Comparison of ENCODE assay signal across 18 mouse cellular contexts in the genomic region with DNA sequence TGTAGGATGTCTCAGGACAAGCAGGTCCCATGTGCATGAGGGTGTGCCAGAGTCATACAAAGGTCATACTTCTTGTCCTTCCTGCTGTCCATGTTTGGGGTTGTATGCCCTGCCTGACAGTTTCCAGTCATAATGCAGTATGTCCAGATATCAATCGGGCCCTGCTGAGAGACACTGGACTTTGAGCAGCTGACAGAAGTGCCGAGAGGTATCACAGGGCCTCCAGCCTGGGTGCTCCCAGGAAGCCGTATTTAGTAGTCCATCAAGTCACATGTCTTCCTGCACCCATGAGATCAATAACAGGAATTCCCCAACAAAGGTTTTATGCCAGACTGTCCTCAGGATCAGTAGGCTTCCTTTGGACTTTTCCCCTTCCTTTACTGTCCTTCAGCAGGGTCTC.
"Had no signal": no experiment of that assay in that cellular context is flagged by ENCODE, and none has a peak within 500 bp of the region (broad histone marks: within the 10 kb centered on the region; RNA-seq: fewer than 3 reads in every experiment).

No protein-coding gene starts in this region.

- H3K4me3 ChIP-seq: layer of hippocampus, adult 2 months; limb, embryonic 12.5 days; midbrain, embryonic 10.5 days; myocyte; neural tube, embryonic 15.5 days; stomach, embryonic 15.5 days had no signal

- H3K9me3 ChIP-seq: neural tube, embryonic 15.5 days had no signal

- H3K4me1 ChIP-seq: limb, embryonic 12.5 days; midbrain, embryonic 10.5 days; neural tube, embryonic 15.5 days; stomach, embryonic 15.5 days had no signal

- DNase-seq: kidney, adult 11 months; kidney, adult 9 months; kidney, postnatal 36 days; lung, embryonic 14.5 days; lung, postnatal 10 days; lung, postnatal 4 days; midbrain, embryonic 14.5 days; right cerebral cortex, adult 18-20 months; right cerebral cortex, postnatal 25 days; thymus, postnatal 14 days had no signal

- H3K4me2 ChIP-seq: limb, embryonic 12.5 days; lung, embryonic 14.5 days; neural tube, embryonic 15.5 days; stomach, embryonic 15.5 days had no signal

- H3K27ac ChIP-seq: kidney, postnatal 0 days; layer of hippocampus, adult 2 months; limb, embryonic 12.5 days; liver, embryonic 14.5 days; midbrain, embryonic 10.5 days; neural tube, embryonic 15.5 days; stomach, embryonic 15.5 days had no signal

- H3K27me3 ChIP-seq: limb, embryonic 12.5 days; neural tube, embryonic 15.5 days; stomach, embryonic 15.5 days had no signal

- H3K9ac ChIP-seq: limb, embryonic 12.5 days; liver, embryonic 14.5 days; lung, embryonic 14.5 days; neural tube, embryonic 15.5 days; stomach, embryonic 15.5 days had no signal
